In genomic region chr3:87909381-87909780, GRCm38 (mm10) we compare ENCODE assay signal across 9 mouse cellular contexts. TPM values are rescaled to one million over a fixed set of nuclear protein-coding genes. Genes with fewer than 3 reads are reported as not detected.
A peak's percentile ranks its signal among the peaks of the same experiment; 100 is the strongest.
DNase-seq lines count a peak whose midpoint lies in the region; ATAC-seq and TF ChIP-seq lines count a peak whose summit lies in the region.
"Had no signal": no experiment of that assay in that cellular context is flagged by ENCODE, and none has a peak within 500 bp of the region (broad histone marks: within the 10 kb centered on the region; RNA-seq: fewer than 3 reads in every experiment).

No protein-coding gene starts in this region.

- peak overlapping the region; percentile 74 for H3K4me2 ChIP-seq in lung, embryonic 15.5 days
- peak overlapping the region; percentile 62; the same call in 1 of the 2 replicates for H3K4me2 ChIP-seq in hindbrain, embryonic 15.5 days
- H3K4me2 ChIP-seq in neural tube, embryonic 14.5 days (ENCODE audit: low read depth, low read length) = no peak overlapping the region

- H3K9me3 ChIP-seq in lung, embryonic 15.5 days = no peaks in the 10 kb centered on the region
- no peaks in the 10 kb centered on the region for H3K9me3 ChIP-seq in hindbrain, embryonic 15.5 days
- H3K9me3 ChIP-seq in neural tube, embryonic 14.5 days (ENCODE audit: control insufficient read depth, low read length) = no peaks in the 10 kb centered on the region

- peak; percentile 19 for DNase-seq in cerebellum, adult 11-12 months
- no peak for DNase-seq in cerebellum, postnatal 4 days (ENCODE audit: low spot score in 2 of 2)
- no peak for DNase-seq in lung, adult 2 months
- DNase-seq in urinary bladder, adult 2 months (ENCODE audit: low spot score) = no peak
- DNase-seq in layer of hippocampus, adult 9-11 months = no peak
- DNase-seq: cerebellum, adult 9-10 months had no signal

- H3K4me3 ChIP-seq in lung, embryonic 15.5 days = peak overlapping the region; percentile 40; the same call in 1 of the 2 replicates
- H3K4me3 ChIP-seq in lung, adult 2 months (replicated peaks; ENCODE audit: extremely low read depth, low read depth, low read length) = no peak overlapping the region
- no peak overlapping the region for H3K4me3 ChIP-seq in hindbrain, embryonic 15.5 days
- H3K4me3 ChIP-seq in neural tube, embryonic 14.5 days (ENCODE audit: low read depth, low read length) = no peak overlapping the region

- TF ChIP-seq POLR2A in lung, adult 2 months (IDR thresholded peaks at IDR 0.05; ENCODE audit: borderline replicate concordance, extremely low read depth, low read depth, low read length) = no peak

- H3K27ac ChIP-seq in lung, embryonic 15.5 days = peak overlapping the region; percentile 96
- no peak overlapping the region for H3K27ac ChIP-seq in hindbrain, embryonic 15.5 days (replicated peaks)
- H3K27ac ChIP-seq in neural tube, embryonic 14.5 days (ENCODE audit: low read depth, low read length) = peak overlapping the region; percentile 67; the same call in 1 of the 2 replicates

- H3K27me3 ChIP-seq in lung, embryonic 15.5 days = no peaks in the 10 kb centered on the region
- H3K27me3 ChIP-seq in hindbrain, embryonic 15.5 days = no peaks in the 10 kb centered on the region
- H3K27me3 ChIP-seq in neural tube, embryonic 14.5 days (ENCODE audit: control insufficient read depth, insufficient read depth, low read length) = peaks cover 3% of the 10 kb centered on the region; the same call in 1 of the 2 replicates

- TF ChIP-seq CTCF in lung, adult 2 months (IDR thresholded peaks at IDR 0.05; ENCODE audit: insufficient read depth, low read length) = no peak

- no peak overlapping the region; the same call in 1 of the 2 replicates for H3K9ac ChIP-seq in lung, embryonic 15.5 days
- no peak overlapping the region for H3K9ac ChIP-seq in hindbrain, embryonic 15.5 days
- H3K9ac ChIP-seq in neural tube, embryonic 14.5 days (replicated peaks; ENCODE audit: low read depth, low read length) = no peak overlapping the region

- no peak for ATAC-seq in lung, embryonic 15.5 days (ENCODE audit: borderline replicate concordance, extremely low read depth, low FRiP score, low TSS enrichment)
- no peak for ATAC-seq in hindbrain, embryonic 15.5 days (ENCODE audit: low FRiP score, low read depth)
- no peak for ATAC-seq in neural tube, embryonic 14.5 days (ENCODE audit: low read depth)

- 85% methylated on average over 2 of the region's 2 CpGs for WGBS in lung, embryonic 15.5 days
- 91% methylated on average over 2 of the region's 2 CpGs for WGBS in lung, adult 2 months
- 94% methylated on average over 2 of the region's 2 CpGs for WGBS in hindbrain, embryonic 15.5 days
- 89% methylated on average over 2 of the region's 2 CpGs for WGBS in neural tube, embryonic 14.5 days

- H3K36me3 ChIP-seq in lung, embryonic 15.5 days = peaks cover 17% of the 10 kb centered on the region
- peaks cover 8% of the 10 kb centered on the region for H3K36me3 ChIP-seq in hindbrain, embryonic 15.5 days
- no peaks in the 10 kb centered on the region for H3K36me3 ChIP-seq in neural tube, embryonic 14.5 days (ENCODE audit: control insufficient read depth, insufficient read depth, low read length)

- H3K4me1 ChIP-seq in lung, embryonic 15.5 days = peaks cover 41% of the 10 kb centered on the region
- peaks cover 17% of the 10 kb centered on the region for H3K4me1 ChIP-seq in lung, adult 2 months (ENCODE audit: control insufficient read depth, insufficient read depth, low read length)
- H3K4me1 ChIP-seq in hindbrain, embryonic 15.5 days (replicated peaks) = peaks cover 42% of the 10 kb centered on the region
- peaks cover 29% of the 10 kb centered on the region for H3K4me1 ChIP-seq in neural tube, embryonic 14.5 days (ENCODE audit: control insufficient read depth, insufficient read depth, low read length)

RNA-seq across cellular contexts. Expression of gene Hdgf, which starts 3.3 kb away (rescaled TPM):
- polyA plus RNA-seq in lung, embryonic 15.5 days (2015; fragmentation: Nextera tagmentation; extraction: Ambion mirVana) = 258 and 260 TPM in 2 replicates
- 51.6 and 82.6 TPM in 2 replicates for polyA plus RNA-seq in lung, adult 2 months (2012; rRNA removed)
- polyA plus RNA-seq in hindbrain, embryonic 15.5 days (2015; fragmentation: Nextera tagmentation; extraction: Ambion mirVana) = 170 and 183 TPM in 2 replicates
- 128 and 151 TPM in 2 replicates for polyA plus RNA-seq in neural tube, embryonic 14.5 days (2014; fragmentation: Nextera tagmentation; extraction: Ambion mirVana)
- polyA plus RNA-seq in urinary bladder, adult 2 months (2012; rRNA removed) = 151 and 152 TPM in 2 replicates

RNA-seq across cellular contexts. Expression of gene Mrpl24, which starts 9.9 kb away (rescaled TPM):
- polyA plus RNA-seq in lung, embryonic 15.5 days (2015; fragmentation: Nextera tagmentation; extraction: Ambion mirVana) = 70.5 and 70.9 TPM in 2 replicates
- 26.7 and 45.8 TPM in 2 replicates for polyA plus RNA-seq in lung, adult 2 months (2012; rRNA removed)
- 48.6 and 56.2 TPM in 2 replicates for polyA plus RNA-seq in hindbrain, embryonic 15.5 days (2015; fragmentation: Nextera tagmentation; extraction: Ambion mirVana)
- 53.5 and 58.9 TPM in 2 replicates for polyA plus RNA-seq in neural tube, embryonic 14.5 days (2014; fragmentation: Nextera tagmentation; extraction: Ambion mirVana)
- polyA plus RNA-seq in urinary bladder, adult 2 months (2012; rRNA removed) = 120 and 132 TPM in 2 replicates

RNA-seq across cellular contexts. Expression of gene Isg20l2, which starts 20.7 kb away (rescaled TPM):
- polyA plus RNA-seq in lung, embryonic 15.5 days (2015; fragmentation: Nextera tagmentation; extraction: Ambion mirVana) = 60.1 and 63.0 TPM in 2 replicates
- polyA plus RNA-seq in lung, adult 2 months (2012; rRNA removed) = 10.7 and 12.8 TPM in 2 replicates
- 30.7 and 33.3 TPM in 2 replicates for polyA plus RNA-seq in hindbrain, embryonic 15.5 days (2015; fragmentation: Nextera tagmentation; extraction: Ambion mirVana)
- 16.1 and 23.1 TPM in 2 replicates for polyA plus RNA-seq in neural tube, embryonic 14.5 days (2014; fragmentation: Nextera tagmentation; extraction: Ambion mirVana)
- polyA plus RNA-seq in urinary bladder, adult 2 months (2012; rRNA removed) = 22.8 and 24.0 TPM in 2 replicates

RNA-seq across cellular contexts. Expression of gene Rrnad1, which starts 21.1 kb away (rescaled TPM):
- 18.3 and 18.5 TPM in 2 replicates for polyA plus RNA-seq in lung, embryonic 15.5 days (2015; fragmentation: Nextera tagmentation; extraction: Ambion mirVana)
- 28.3 and 29.7 TPM in 2 replicates for polyA plus RNA-seq in lung, adult 2 months (2012; rRNA removed)
- polyA plus RNA-seq in hindbrain, embryonic 15.5 days (2015; fragmentation: Nextera tagmentation; extraction: Ambion mirVana) = 20.1 and 20.3 TPM in 2 replicates
- 19.7 and 20.6 TPM in 2 replicates for polyA plus RNA-seq in neural tube, embryonic 14.5 days (2014; fragmentation: Nextera tagmentation; extraction: Ambion mirVana)
- polyA plus RNA-seq in urinary bladder, adult 2 months (2012; rRNA removed) = 28.4 and 33.2 TPM in 2 replicates

RNA-seq across cellular contexts. Expression of gene Prcc, which starts 24.0 kb away (rescaled TPM):
- polyA plus RNA-seq in lung, embryonic 15.5 days (2015; fragmentation: Nextera tagmentation; extraction: Ambion mirVana) = 12.1 and 12.3 TPM in 2 replicates
- 26.2 and 30.7 TPM in 2 replicates for polyA plus RNA-seq in lung, adult 2 months (2012; rRNA removed)
- 15.6 and 18.5 TPM in 2 replicates for polyA plus RNA-seq in hindbrain, embryonic 15.5 days (2015; fragmentation: Nextera tagmentation; extraction: Ambion mirVana)
- polyA plus RNA-seq in neural tube, embryonic 14.5 days (2014; fragmentation: Nextera tagmentation; extraction: Ambion mirVana) = 16.0 and 16.9 TPM in 2 replicates
- polyA plus RNA-seq in urinary bladder, adult 2 months (2012; rRNA removed) = 26.2 and 30.0 TPM in 2 replicates
